Mouse (Mus musculus): Measurements from ENCODE around the gene Vps52. TPM values are rescaled to one million over a fixed set of nuclear protein-coding genes. Genes with fewer than 3 reads are reported as not detected.
A peak's percentile ranks its signal among the peaks of the same experiment; 100 is the strongest.
"Not testable (repeated sequence)": the region's sequence is repeated elsewhere in the genome, so short reads cannot be mapped to it uniquely, and the experiment has no call there.

Vps52 gene
- total RNA-seq, 4 experiments from 2014 or later, result 32.0 to 34.6 (median 32.5) TPM

- DNase-seq (ENCODE audit: low spot score in 2 of 2), result no peak
These were observed 10.4 kb downstream of the Vps52 start for GRCm38 (mm10) chr17:33965846-33966550.

GRCm38 (mm10) chr17:33968489-33968888, 12.9 kb downstream of the Vps52 start:
- DNase-seq (ENCODE audit: low spot score in 2 of 2), result peak; percentile 62 to 70

GRCm38 (mm10) chr17:33968927-33969326, 13.3 kb downstream of the Vps52 start:
- no peak for DNase-seq (ENCODE audit: low spot score in 2 of 2)

- no peak for DNase-seq (ENCODE audit: low spot score in 2 of 2)
These were observed 13.8 kb downstream of the Vps52 start for GRCm38 (mm10) chr17:33969394-33969793.

GRCm38 (mm10) chr17:33972691-33973090, 17.1 kb downstream of the Vps52 start:
- DNase-seq (ENCODE audit: low spot score in 2 of 2), result no peak

- no peak for DNase-seq (ENCODE audit: low spot score in 2 of 2)
These were observed 18.0 kb downstream of the Vps52 start for GRCm38 (mm10) chr17:33973572-33973971.

GRCm38 (mm10) chr17:33977861-33978557, 22.4 kb downstream of the Vps52 start:
- DNase-seq (ENCODE audit: low spot score in 2 of 2), result no peak

- peak; percentile 74 to 82 for DNase-seq (ENCODE audit: low spot score in 2 of 2)
These were observed 23.0 kb downstream of the Vps52 start for GRCm38 (mm10) chr17:33978631-33979031.

GRCm38 (mm10) chr17:33979512-33980050, 24.0 kb downstream of the Vps52 start:
- no peak for DNase-seq (ENCODE audit: low spot score in 2 of 2)

GRCm38 (mm10) chr17:33980181-33981035, 24.8 kb downstream of the Vps52 start:
- DNase-seq (ENCODE audit: low spot score in 2 of 2), result no peak

GRCm38 (mm10) chr17:33981192-33981909, 25.7 kb downstream of the Vps52 start:
- DNase-seq (ENCODE audit: low spot score in 2 of 2), result peak; percentile 82 to 90

- DNase-seq (ENCODE audit: low spot score in 2 of 2), result peak in 1 of 2 experiments; percentile 37
These were observed 26.5 kb downstream of the Vps52 start for GRCm38 (mm10) chr17:33982136-33982535.

GRCm38 (mm10) chr17:33991788-33992664, 36.4 kb downstream of the Vps52 start:
- DNase-seq (ENCODE audit: low spot score in 2 of 2), result no peak

- no peak for DNase-seq (ENCODE audit: low spot score in 2 of 2)
These were observed 39.3 kb downstream of the Vps52 start for GRCm38 (mm10) chr17:33994959-33995358.

GRCm38 (mm10) chr17:33995651-33996050, 40.0 kb downstream of the Vps52 start:
- DNase-seq (ENCODE audit: low spot score in 2 of 2), result no peak

- not testable (repeated sequence) for DNase-seq (ENCODE audit: low spot score in 2 of 2)
These were observed 41.4 kb downstream of the Vps52 start for GRCm38 (mm10) chr17:33997025-33997424.

- not testable (repeated sequence) for DNase-seq (ENCODE audit: low spot score in 2 of 2)
These were observed 43.1 kb downstream of the Vps52 start for GRCm38 (mm10) chr17:33998697-33999096.

GRCm38 (mm10) chr17:33999341-34000149, 43.9 kb downstream of the Vps52 start:
- DNase-seq (ENCODE audit: low spot score in 2 of 2), result peak in 1 of 2 experiments; percentile 9

- peak; percentile 87 for DNase-seq (ENCODE audit: low spot score in 2 of 2)
These were observed 44.5 kb downstream of the Vps52 start, which contains the start of gene H2-K1 for GRCm38 (mm10) chr17:34000150-34000537. Gene H2-K1, minus strand, starts transcription at chr17:34000347.
